Mouse (Mus musculus) neural tube, embryonic 14.5 days (tissue): ENCODE data around the gene Rnf5. TPM values are rescaled to one million over a fixed set of nuclear protein-coding genes. Genes with fewer than 3 reads are reported as not detected.
A peak's percentile ranks its signal among the peaks of the same experiment; 100 is the strongest.

Experiments used
- ATAC-seq: fragments of 200-750 bp; cut with Nextera tagmentation; 2 replicates; pipeline ENCODE4 v1.8.0; 2017; ENCODE audit warnings: low read depth, mild to moderate bottlenecking, moderate TSS enrichment, moderate library complexity
- H3K27ac ChIP-seq: fragments of 300-500 bp; sonication (generic); 2 replicates; pipeline ENCODE4 v1.5.1; 2014; ENCODE audit warnings: low read depth, mild to moderate bottlenecking, control low read depth, low read length, moderate library complexity, mixed read lengths
- H3K27me3 ChIP-seq: fragments of 300-500 bp; sonication (generic); 2 replicates; pipeline ENCODE4 v1.6.1; 2014; ENCODE audit warnings: low read length; ENCODE audit not compliant: control insufficient read depth, insufficient read depth
- H3K36me3 ChIP-seq: fragments of 300-500 bp; sonication (generic); 2 replicates; pipeline ENCODE4 v1.6.1; 2014; ENCODE audit warnings: low read length, mixed read lengths; ENCODE audit not compliant: control insufficient read depth, insufficient read depth
- H3K4me1 ChIP-seq: fragments of 300-500 bp; sonication (generic); 2 replicates; pipeline ENCODE4 v1.6.1; 2014; ENCODE audit warnings: low read length; ENCODE audit not compliant: control insufficient read depth, insufficient read depth
- H3K4me2 ChIP-seq: fragments of 300-500 bp; sonication (generic); 2 replicates; pipeline ENCODE4 v1.6.1; 2014; ENCODE audit warnings: mild to moderate bottlenecking, low read depth, low read length, control low read depth
- H3K4me3 ChIP-seq: fragments of 300-500 bp; sonication (generic); 2 replicates; pipeline ENCODE4 v1.5.1; 2014; ENCODE audit warnings: low read depth, low read length, control low read depth, mixed read lengths
- H3K9ac ChIP-seq: fragments of 300-500 bp; sonication (generic); replicated peaks from 2 replicates; pipeline ENCODE4 v1.6.1; 2014; ENCODE audit warnings: low read depth, mild to moderate bottlenecking, control low read depth, low read length, mixed read lengths
- H3K9me3 ChIP-seq: fragments of 300-500 bp; sonication (generic); 2 replicates; pipeline ENCODE4 v1.6.1; 2016; ENCODE audit warnings: low read length; ENCODE audit not compliant: control insufficient read depth
- WGBS: fragments of 180-500 bp; shearing (Covaris S2); extraction: QIAGEN DNeasy Blood & Tissue Kit; methylation state at CpG from one replicate; pipeline ENCODE4 v1.1.7; 2014; 5-methylcytosine and 5-hydroxymethylcytosine counted together
- polyA plus RNA-seq: library from polyadenylated mRNA; unstranded; fragments of >200 nt; fragmentation: Nextera tagmentation; extraction: Ambion mirVana; gene quantifications from 2 replicates; pipeline ENCODE4 v1.2.1, GENCODE M21; 2014

The Rnf5 gene
- polyA plus RNA-seq, 1 experiment from 2014 or later = 221 TPM

GRCm38 (mm10) chr17:34569919-34570318, 33.6 kb downstream of the Rnf5 start:
- ATAC-seq = no peak
- no peak overlapping the region for H3K9ac ChIP-seq
- 65% methylated on average over 4 of the region's 4 CpGs for WGBS

GRCm38 (mm10) chr17:34568421-34568820, 35.1 kb downstream of the Rnf5 start:
- no peaks in the 10 kb centered on the region for H3K36me3 ChIP-seq
- no peaks in the 10 kb centered on the region for H3K9me3 ChIP-seq
- no peak for ATAC-seq
- H3K27me3 ChIP-seq = no peaks in the 10 kb centered on the region
- no peak overlapping the region for H3K4me3 ChIP-seq
- no peaks in the 10 kb centered on the region for H3K4me1 ChIP-seq
- no peak overlapping the region for H3K9ac ChIP-seq
- H3K27ac ChIP-seq = no peak overlapping the region
- WGBS = 83% methylated on average over 13 of the region's 13 CpGs
- no peak overlapping the region for H3K4me2 ChIP-seq

More at GRCm38 (mm10) chr17:34569919-34570318, 33.6 kb downstream of the Rnf5 start:
- H3K4me3 ChIP-seq = no peak overlapping the region
- H3K36me3 ChIP-seq = no peaks in the 10 kb centered on the region
- no peaks in the 10 kb centered on the region for H3K9me3 ChIP-seq
- no peaks in the 10 kb centered on the region for H3K27me3 ChIP-seq
- H3K4me1 ChIP-seq = no peaks in the 10 kb centered on the region
- no peak overlapping the region for H3K4me2 ChIP-seq
- H3K27ac ChIP-seq = no peak overlapping the region

GRCm38 (mm10) chr17:34567311-34567710, 36.2 kb downstream of the Rnf5 start:
- no peaks in the 10 kb centered on the region for H3K27me3 ChIP-seq
- H3K27ac ChIP-seq = no peak overlapping the region
- H3K4me1 ChIP-seq = no peaks in the 10 kb centered on the region
- no peak overlapping the region for H3K4me3 ChIP-seq
- H3K4me2 ChIP-seq = no peak overlapping the region
- WGBS = 74% methylated on average over 9 of the region's 9 CpGs
- H3K9me3 ChIP-seq = no peaks in the 10 kb centered on the region
- H3K36me3 ChIP-seq = no peaks in the 10 kb centered on the region
- no peak for ATAC-seq
- H3K9ac ChIP-seq = no peak overlapping the region

- Histone ChIP-seq H3K27ac (no peak overlapping the region), H3K4me1 (no peaks in the 10 kb centered on the region), H3K4me2 (no peak overlapping the region), H3K4me3 (no peak overlapping the region), H3K27me3 (no peaks in the 10 kb centered on the region), H3K36me3 (no peaks in the 10 kb centered on the region), H3K9me3 (no peaks in the 10 kb centered on the region), H3K9ac (no peak overlapping the region)
- 60% methylated on average over 3 of the region's 3 CpGs for WGBS
- ATAC-seq = no peak
Measured at GRCm38 (mm10) chr17:34564796-34565195, 38.7 kb downstream of the Rnf5 start.

GRCm38 (mm10) chr17:34564003-34564421, 39.5 kb downstream of the Rnf5 start, which contains the start of gene Notch4:
TSS of gene Notch4 (plus strand) at chr17:34564268.
- Histone ChIP-seq H3K4me2 (no peak within 1 kb of the TSS), H3K4me1 (no peaks in the 10 kb centered on the region), H3K9ac (no peak within 1 kb of the TSS), H3K4me3 (no peak within 1 kb of the TSS), H3K9me3 (no peaks in the 10 kb centered on the region), H3K36me3 (no peaks in the 10 kb centered on the region), H3K27me3 (no peaks in the 10 kb centered on the region), H3K27ac (peak within 1 kb of the TSS; percentile 31; the same call in 1 of the 2 replicates)
- ATAC-seq = no peak
- 10% methylated on average over 6 of the region's 6 CpGs for WGBS

- H3K4me1 ChIP-seq = no peaks in the 10 kb centered on the region
- no peak overlapping the region for H3K4me3 ChIP-seq
- no peak overlapping the region for H3K4me2 ChIP-seq
- H3K27ac ChIP-seq = no peak overlapping the region
- no peak for ATAC-seq
- WGBS = 77% methylated on average over 11 of the region's 11 CpGs
- no peaks in the 10 kb centered on the region for H3K27me3 ChIP-seq
- no peaks in the 10 kb centered on the region for H3K9me3 ChIP-seq
- no peaks in the 10 kb centered on the region for H3K36me3 ChIP-seq
- no peak overlapping the region for H3K9ac ChIP-seq
Measured at GRCm38 (mm10) chr17:34563354-34563753, 40.1 kb downstream of the Rnf5 start.

- H3K9ac ChIP-seq = no peak overlapping the region
- H3K27me3 ChIP-seq = no peaks in the 10 kb centered on the region
- 67% methylated on average over 3 of the region's 3 CpGs for WGBS
- no peaks in the 10 kb centered on the region for H3K4me1 ChIP-seq
- H3K36me3 ChIP-seq = no peaks in the 10 kb centered on the region
- no peak for ATAC-seq
- H3K4me2 ChIP-seq = no peak overlapping the region
- no peak overlapping the region for H3K27ac ChIP-seq
- H3K9me3 ChIP-seq = no peaks in the 10 kb centered on the region
- no peak overlapping the region for H3K4me3 ChIP-seq
Measured at GRCm38 (mm10) chr17:34562595-34562994, 40.9 kb downstream of the Rnf5 start.

- no peak overlapping the region for H3K4me3 ChIP-seq
- no peak overlapping the region for H3K27ac ChIP-seq
- H3K36me3 ChIP-seq = no peaks in the 10 kb centered on the region
- no peak overlapping the region for H3K9ac ChIP-seq
- ATAC-seq = no peak
- WGBS = 55% methylated on average over 8 of the region's 8 CpGs
- H3K27me3 ChIP-seq = no peaks in the 10 kb centered on the region
- H3K9me3 ChIP-seq = no peaks in the 10 kb centered on the region
- H3K4me2 ChIP-seq = no peak overlapping the region
- H3K4me1 ChIP-seq = no peaks in the 10 kb centered on the region
Measured at GRCm38 (mm10) chr17:34561200-34561599, 42.3 kb downstream of the Rnf5 start.

- no peak for ATAC-seq
- no peaks in the 10 kb centered on the region for H3K4me1 ChIP-seq
- no peaks in the 10 kb centered on the region for H3K9me3 ChIP-seq
- H3K36me3 ChIP-seq = no peaks in the 10 kb centered on the region
- no peaks in the 10 kb centered on the region for H3K27me3 ChIP-seq
- H3K27ac ChIP-seq = no peak overlapping the region
- no peak overlapping the region for H3K4me3 ChIP-seq
- 91% methylated on average over 6 of the region's 6 CpGs for WGBS
- no peak overlapping the region for H3K4me2 ChIP-seq
- H3K9ac ChIP-seq = no peak overlapping the region
Measured at GRCm38 (mm10) chr17:34560438-34560837, 43.1 kb downstream of the Rnf5 start.
